Mouse (Mus musculus): ENCODE data around the gene Taar8c.

GRCm38 (mm10) chr10:24085936-24086335 is 15.8 kb downstream of the Taar8c start:
- no peak for TF ChIP-seq CTCF (IDR thresholded peaks at IDR 0.05; ENCODE audit: low read depth)
- no peak for TF ChIP-seq EP300 (optimal IDR thresholded peaks at IDR 0.05)
